Mouse (Mus musculus) thymus, adult 2 months (tissue): Measurements from ENCODE around the gene Mfsd12. TPM values are rescaled to one million over a fixed set of nuclear protein-coding genes. Genes with fewer than 3 reads are reported as not detected.
A peak's percentile ranks its signal among the peaks of the same experiment; 100 is the strongest.

Experiments
- DNase-seq: peaks from one replicate; pipeline ENCODE4 v3.0.0; 2021
- H3K27ac ChIP-seq: fragments of 200-500 bp; 2 replicates; pipeline ENCODE4 v1.5.1; 2012; ENCODE audit warnings: low read length, control low read depth; ENCODE audit not compliant: control insufficient read depth, insufficient read depth
- H3K27me3 ChIP-seq: fragments of 200-500 bp; 2 replicates; pipeline ENCODE4 v1.6.1; 2012; ENCODE audit warnings: mild to moderate bottlenecking, low read length, moderate library complexity, mixed read lengths; ENCODE audit not compliant: control insufficient read depth, insufficient read depth
- H3K36me3 ChIP-seq: fragments of 200-500 bp; 2 replicates; pipeline ENCODE4 v1.6.1; 2012; ENCODE audit warnings: mild to moderate bottlenecking, low read length, moderate library complexity; ENCODE audit not compliant: control insufficient read depth, insufficient read depth
- H3K4me1 ChIP-seq: fragments of 200-500 bp; replicated peaks from 2 replicates; pipeline ENCODE4 v1.6.1; 2012; ENCODE audit warnings: low read length; ENCODE audit not compliant: control insufficient read depth, insufficient read depth
- H3K4me3 ChIP-seq: fragments of 200-500 bp; 2 replicates; pipeline ENCODE4 v1.5.1; 2012; ENCODE audit warnings: mild to moderate bottlenecking, low read length, control low read depth, moderate library complexity; ENCODE audit not compliant: control insufficient read depth, insufficient read depth
- CTCF ChIP-seq: fragments of 200-500 bp; IDR thresholded peaks from 2 replicates; pipeline ENCODE4 v1.5.1; 2012; ENCODE audit warnings: mild to moderate bottlenecking, control low read depth, low read length, moderate library complexity, borderline replicate concordance; ENCODE audit not compliant: control insufficient read depth, poor library complexity, insufficient read depth; ENCODE audit errors: extremely low read depth
- POLR2A ChIP-seq: fragments of 200-500 bp; IDR thresholded peaks from 2 replicates; pipeline ENCODE4 v1.6.1; 2012; ENCODE audit warnings: mild to moderate bottlenecking, low read length, control low read depth, moderate library complexity; ENCODE audit not compliant: control insufficient read depth, poor library complexity, insufficient read depth; ENCODE audit errors: extremely low read depth
- WGBS: fragments of 180-500 bp; shearing (Covaris S2); methylation state at CpG from one replicate; pipeline ENCODE4 v1.1.7; 2018; 5-methylcytosine and 5-hydroxymethylcytosine counted together
- polyA plus RNA-seq: library from polyadenylated mRNA; depleted of rRNA; stranded (reverse); fragments of >200 nt; gene quantifications from 2 replicates; pipeline ENCODE4 v1.2.3, GENCODE M21; 2012

Gene Mfsd12
- polyA plus RNA-seq, 1 experiment: 65.3 TPM

- Histone ChIP-seq H3K4me3 (no peak overlapping the region), H3K27ac (no peak overlapping the region), H3K4me1 (no peaks in the 10 kb centered on the region), H3K27me3 (no peaks in the 10 kb centered on the region), H3K36me3 (peaks cover 39% of the 10 kb centered on the region)
- DNase-seq: no peak
- no peak for TF ChIP-seq CTCF
- TF ChIP-seq POLR2A: no peak
- 77% methylated on average over 6 of the region's 6 CpGs for WGBS
These were observed 9.4 kb downstream of the Mfsd12 start for GRCm38 (mm10) chr10:81366477-81367206.

- TF ChIP-seq CTCF: no peak
- TF ChIP-seq POLR2A: no peak
- Histone ChIP-seq H3K27ac (no peak overlapping the region), H3K27me3 (no peaks in the 10 kb centered on the region), H3K36me3 (peaks cover 39% of the 10 kb centered on the region), H3K4me3 (no peak overlapping the region), H3K4me1 (no peaks in the 10 kb centered on the region)
- 95% methylated on average over 6 of the region's 6 CpGs for WGBS
- no peak for DNase-seq
These were observed 9.9 kb downstream of the Mfsd12 start for GRCm38 (mm10) chr10:81367207-81367495.

DNA sequence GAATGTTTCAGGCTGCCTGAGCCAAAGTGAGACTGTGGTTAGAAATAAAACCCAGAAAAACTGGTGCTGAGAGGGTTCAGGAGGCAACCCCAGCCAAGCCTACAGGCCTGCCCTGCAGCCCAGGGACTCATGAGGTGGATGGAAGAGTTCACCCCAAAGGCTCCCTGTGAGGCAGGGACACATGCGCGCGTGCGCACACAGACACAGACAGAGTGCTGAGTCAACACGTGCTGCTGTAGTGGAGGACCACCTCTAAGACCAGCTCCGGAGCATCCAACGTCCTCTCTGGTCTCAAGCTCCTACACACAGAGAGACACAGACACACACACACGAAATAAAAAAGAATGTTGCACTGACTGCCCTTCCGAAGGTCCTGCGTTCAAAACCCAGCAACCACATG, 18.0 kb downstream of the Mfsd12 start:
- no peak for DNase-seq
- peaks cover 20% of the 10 kb centered on the region for H3K4me1 ChIP-seq
- no peak overlapping the region for H3K4me3 ChIP-seq
- 95% methylated on average over 10 of the region's 10 CpGs for WGBS
- no peak for TF ChIP-seq POLR2A
- no peak for TF ChIP-seq CTCF
- H3K27ac ChIP-seq: no peak overlapping the region
- H3K36me3 ChIP-seq: peaks cover 9% of the 10 kb centered on the region
- H3K27me3 ChIP-seq: no peaks in the 10 kb centered on the region

- Histone ChIP-seq H3K36me3 (no peaks in the 10 kb centered on the region), H3K27me3 (no peaks in the 10 kb centered on the region), H3K27ac (no peak overlapping the region), H3K4me3 (peak overlapping the region; percentile 73; the same call in 1 of the 2 replicates), H3K4me1 (peaks cover 20% of the 10 kb centered on the region)
- peak; percentile 44 for DNase-seq
- 49% methylated on average over 6 of the region's 6 CpGs for WGBS
- no peak for TF ChIP-seq CTCF
- TF ChIP-seq POLR2A: no peak
These were observed 19.5 kb downstream of the Mfsd12 start for GRCm38 (mm10) chr10:81376561-81377361.

GRCm38 (mm10) chr10:81377362-81377664, 20.0 kb downstream of the Mfsd12 start:
- H3K4me1 ChIP-seq: peaks cover 25% of the 10 kb centered on the region
- DNase-seq: no peak
- WGBS: 3% methylated on average over 2 of the region's 2 CpGs
- peak overlapping the region; percentile 73; the same call in 1 of the 2 replicates for H3K4me3 ChIP-seq
- no peaks in the 10 kb centered on the region for H3K27me3 ChIP-seq
- no peak overlapping the region for H3K27ac ChIP-seq
- H3K36me3 ChIP-seq: no peaks in the 10 kb centered on the region
- TF ChIP-seq CTCF: no peak
- no peak for TF ChIP-seq POLR2A

GRCm38 (mm10) chr10:81377793-81378552, 20.7 kb downstream of the Mfsd12 start, which contains the start of gene Fzr1:
Gene Fzr1, minus strand, starts transcription at chr10:81378516.
- Histone ChIP-seq H3K4me3 (peak within 1 kb of the TSS; percentile 73), H3K27me3 (no peaks in the 10 kb centered on the region), H3K36me3 (no peaks in the 10 kb centered on the region), H3K27ac (peak within 1 kb of the TSS; percentile 36; the same call in 1 of the 2 replicates), H3K4me1 (peaks cover 28% of the 10 kb centered on the region)
- DNase-seq: no peak
- WGBS: 1% methylated on average over 58 of the region's 59 CpGs
- no peak for TF ChIP-seq POLR2A
- no peak for TF ChIP-seq CTCF
